Mouse (Mus musculus) kidney, postnatal 36 days (tissue): ENCODE data around the gene Neb.

Experiments
- DNase-seq, 2 experiments: peaks; one replicate each; pipeline ENCODE4 v3.0.0; 2021 to 2022; ENCODE audit warnings: mixed read lengths in 2 of 2

Gene Neb

GRCm38 (mm10) chr2:52378448-52378804 lies at the start of gene Neb:
Gene Neb (minus strand): TSS chr2:52378474.
- DNase-seq, result no peak

GRCm38 (mm10) chr2:52427383-52427782 lies 49.1 kb upstream of the Neb start:
- no peak for DNase-seq

- no peak for DNase-seq
Measured at GRCm38 (mm10) chr2:52426041-52426440, 47.8 kb upstream of the Neb start.

DNA sequence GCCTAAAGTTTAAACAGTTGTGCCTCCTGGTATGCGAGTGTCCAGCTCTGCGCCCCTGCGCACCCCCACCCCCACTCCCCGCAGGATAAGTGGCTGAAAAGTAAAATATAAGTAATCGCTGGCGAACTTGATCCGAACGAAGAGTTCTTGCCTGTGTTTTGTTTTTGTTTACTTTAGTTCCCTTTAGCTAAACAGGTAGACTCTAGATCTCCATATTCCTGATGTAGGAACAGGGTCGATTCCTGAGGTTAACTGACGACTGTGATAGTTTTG lies 47.2 kb upstream of the Neb start:
- peak in 1 of 2 experiments; percentile 23 for DNase-seq

DNA sequence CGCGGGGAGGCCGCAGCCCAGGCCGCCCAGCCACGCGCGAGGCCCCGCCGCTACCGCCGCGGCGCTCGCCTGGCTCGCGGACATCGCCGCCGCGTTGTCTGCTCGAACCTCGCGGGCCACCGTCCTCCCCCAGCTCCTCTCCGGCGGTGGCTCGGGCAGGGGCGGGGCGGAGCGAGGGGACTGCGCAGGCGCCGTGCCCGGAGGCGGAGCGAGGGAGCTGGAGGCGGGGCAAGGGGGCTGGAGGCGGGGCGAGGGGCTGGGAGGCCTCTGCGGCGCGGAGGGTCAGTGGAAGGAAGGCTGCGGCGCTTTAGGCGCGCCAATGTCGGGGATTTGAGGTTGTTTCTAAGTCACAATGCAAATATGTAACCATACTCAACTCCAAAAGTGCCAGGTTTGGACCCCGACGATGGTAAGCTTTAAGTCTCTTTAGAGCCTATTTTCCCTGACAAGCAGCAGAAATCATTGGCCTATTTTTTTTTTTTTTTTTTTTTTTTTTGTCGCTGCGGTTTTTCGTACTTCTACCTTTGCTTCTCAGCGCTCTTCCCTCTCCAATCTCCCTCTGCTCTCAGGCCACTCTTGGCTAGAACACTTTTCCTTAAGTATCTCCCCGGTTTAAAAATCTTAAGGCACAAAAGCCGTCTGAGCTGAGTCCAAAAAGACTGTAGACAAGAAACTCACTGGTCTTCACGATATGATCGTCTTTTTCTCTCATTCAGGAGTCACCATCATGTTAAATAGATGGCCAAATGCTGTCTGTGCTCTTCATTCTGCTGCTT lies 46.7 kb upstream of the Neb start, which contains the start of gene Arl5a:
Gene Arl5a, minus strand, starts transcription at position 155 of the 776 bp plus-strand sequence.
- DNase-seq, result peak; percentile 94 to 97

- peak; percentile 20 to 69 for DNase-seq
Measured at GRCm38 (mm10) chr2:52424248-52424728, 46.0 kb upstream of the Neb start.

DNA sequence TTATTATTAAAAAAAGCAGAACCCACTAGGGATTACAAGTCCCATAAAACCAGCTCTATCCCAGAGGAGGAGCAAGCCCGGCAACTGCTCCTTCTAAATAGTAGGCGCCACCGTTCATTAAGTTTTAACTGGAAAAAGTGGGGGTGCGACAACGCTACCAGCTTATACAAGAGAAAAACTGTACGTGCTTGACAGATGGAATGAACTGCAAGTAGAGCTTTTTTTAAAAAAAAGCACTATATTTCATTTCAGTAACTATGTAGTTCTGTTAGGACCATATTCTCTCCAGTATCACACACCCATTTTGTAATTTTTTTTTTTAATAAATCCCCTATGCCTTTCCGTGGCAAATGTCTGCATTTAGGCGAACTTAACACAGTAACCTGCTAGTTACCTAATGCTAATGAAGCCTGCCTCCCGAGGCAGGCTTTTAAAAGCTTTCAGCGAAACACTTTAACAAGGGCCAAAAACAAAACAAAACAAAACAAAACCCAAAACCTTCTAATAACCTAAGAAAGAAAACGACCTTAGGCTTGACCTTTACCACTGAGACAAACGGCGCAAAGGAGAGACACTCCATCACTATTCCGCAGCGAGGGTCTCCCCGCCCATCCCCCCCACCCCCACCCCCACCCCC lies 45.5 kb upstream of the Neb start:
- peak; percentile 25 to 30 for DNase-seq

- no peak for DNase-seq
Measured at GRCm38 (mm10) chr2:52422871-52423610, 44.8 kb upstream of the Neb start.

GRCm38 (mm10) chr2:52421197-52421596 lies 42.9 kb upstream of the Neb start:
- DNase-seq, result peak; percentile 64 to 66

- no peak for DNase-seq
Measured at GRCm38 (mm10) chr2:52420001-52420710, 41.9 kb upstream of the Neb start.

DNA sequence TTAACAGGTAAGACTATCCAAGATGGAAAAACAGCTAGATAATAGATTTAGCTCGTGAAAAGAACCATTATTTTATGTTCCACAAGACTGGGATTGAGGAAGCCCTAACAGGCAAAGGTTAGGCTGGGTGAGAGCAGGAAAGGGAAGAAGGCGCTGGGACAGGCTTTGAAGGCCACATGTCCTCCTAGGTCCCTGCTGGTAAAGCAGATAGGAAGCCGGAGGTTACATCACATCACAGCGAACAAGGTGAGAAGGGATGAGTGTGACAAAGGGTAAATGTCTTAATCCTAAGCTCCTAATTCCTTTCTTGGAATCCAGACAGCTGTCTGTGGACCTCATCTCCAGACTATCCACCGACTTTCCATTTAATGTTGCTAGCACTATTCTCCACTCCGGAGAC lies 41.0 kb upstream of the Neb start:
- no peak for DNase-seq

- DNase-seq, result no peak
Measured at GRCm38 (mm10) chr2:52412524-52413037, 34.3 kb upstream of the Neb start.

- no peak for DNase-seq
Measured at GRCm38 (mm10) chr2:52406480-52406879, 28.2 kb upstream of the Neb start.

DNA sequence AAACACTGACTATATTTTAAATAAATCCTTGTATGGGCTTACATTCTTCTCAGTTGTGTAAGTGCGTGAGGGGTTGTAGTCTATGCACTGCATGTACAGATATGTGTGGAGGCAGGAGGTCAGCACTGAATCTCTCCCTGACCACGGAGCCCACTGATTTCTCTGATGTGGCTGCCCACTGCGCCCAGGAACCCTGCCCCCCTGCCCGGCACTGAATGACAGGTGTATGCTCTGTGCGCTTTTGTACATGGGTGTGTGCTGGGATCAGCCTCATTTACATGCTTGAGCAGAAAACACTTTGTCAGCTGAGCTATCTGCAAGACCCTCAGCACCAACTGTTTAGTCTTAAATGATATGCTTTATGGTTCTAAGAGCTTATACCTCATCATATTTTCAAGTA lies 27.0 kb upstream of the Neb start:
- DNase-seq, result no peak

- DNase-seq, result no peak
Measured at GRCm38 (mm10) chr2:52394529-52394928, 16.3 kb upstream of the Neb start.

- DNase-seq, result no peak
Measured at GRCm38 (mm10) chr2:52390415-52390975, 12.2 kb upstream of the Neb start.

DNA sequence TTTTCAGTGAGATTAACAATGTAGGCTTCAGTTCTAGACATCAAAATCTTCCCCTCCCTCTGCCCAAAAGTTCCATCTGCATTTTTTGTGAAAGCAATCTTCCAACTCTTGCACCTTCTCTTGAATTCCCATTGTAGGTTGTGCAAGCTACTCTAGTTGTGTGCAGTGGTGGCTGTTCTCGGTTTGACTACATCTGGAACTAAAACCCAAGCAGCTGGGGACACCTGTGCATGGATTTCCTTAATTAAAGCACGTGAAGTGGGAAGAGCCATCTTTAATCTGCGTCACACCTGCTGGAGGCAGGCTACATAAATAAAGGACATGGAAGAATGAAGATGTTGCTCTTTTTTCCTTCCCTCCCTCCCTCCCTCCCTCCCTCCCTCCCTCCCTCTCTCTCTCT lies 11.7 kb upstream of the Neb start:
- no peak for DNase-seq

GRCm38 (mm10) chr2:52386451-52386850 lies 8.2 kb upstream of the Neb start:
- DNase-seq, result no peak

- no peak for DNase-seq
Measured at GRCm38 (mm10) chr2:52386037-52386436, 7.8 kb upstream of the Neb start.

DNA sequence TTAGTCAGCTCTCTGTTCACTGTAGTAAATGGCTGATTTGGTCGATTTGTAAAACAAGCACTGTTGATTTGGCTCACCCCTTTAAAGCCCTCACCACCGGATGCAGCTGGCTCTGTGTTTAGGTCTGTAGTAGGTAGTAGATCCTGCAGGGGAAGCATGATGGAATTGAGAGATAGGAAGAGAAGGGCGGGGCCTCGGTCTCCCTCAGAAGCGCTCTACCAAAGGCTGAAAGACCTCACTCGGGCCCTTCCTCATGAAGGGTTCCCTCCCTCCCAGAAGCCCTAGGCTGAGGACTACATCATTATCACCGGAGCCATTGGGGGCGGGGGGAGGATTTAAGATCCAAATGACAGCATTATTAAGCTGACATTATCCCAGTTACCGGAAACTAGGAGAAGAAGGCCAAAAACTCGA lies 581 bp upstream of the Neb start:
- no peak for DNase-seq

GRCm38 (mm10) chr2:52377706-52378447 lies 397 bp downstream of the Neb start:
- DNase-seq, result no peak

DNA sequence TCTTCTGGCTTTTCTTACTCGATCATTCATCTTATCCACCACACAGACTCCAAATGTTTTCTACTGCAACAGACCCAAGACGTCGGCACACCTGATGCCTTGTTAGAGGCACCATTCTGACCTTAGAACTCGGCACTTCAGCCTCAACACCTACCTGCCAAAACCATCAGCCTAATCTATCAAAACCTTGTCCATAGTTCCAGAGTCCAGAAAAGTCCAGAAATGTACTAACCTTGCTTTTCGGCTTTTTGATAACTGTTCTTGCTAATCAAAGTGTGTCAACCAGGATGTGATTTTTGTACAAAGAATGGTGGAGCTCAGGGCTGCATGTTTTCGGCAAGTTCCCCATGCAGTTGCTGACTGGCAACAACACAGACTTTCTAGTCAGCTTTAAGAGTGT lies 3.6 kb downstream of the Neb start:
- no peak for DNase-seq
